Mouse (Mus musculus): ENCODE measurements at regions not wholly inside any gene's neighbourhood (a gene's known extent, or its start where the extent isn't known, plus 50 kb on each side); places are given as distances from the start of the nearest gene placed in this dataset.

- TF ChIP-seq CTCF (IDR thresholded peaks at IDR 0.05; ENCODE audit: borderline replicate concordance, insufficient read depth, low read length) (no peak), POLR2A (IDR thresholded peaks at IDR 0.05; ENCODE audit: low read depth, low read length) (peak; percentile 35; the same call in 1 of the 2 replicates)
- Histone ChIP-seq H3K27ac (ENCODE audit: insufficient read depth, low read length) (peak overlapping the region; percentile 92), H3K4me3 (ENCODE audit: insufficient read depth, low read length) (no peak overlapping the region), H3K4me1 (ENCODE audit: control insufficient read depth, insufficient read depth, low read length) (peaks cover 11% of the 10 kb centered on the region)
Measured at GRCm38 (mm10) chr17:84003489-84004234, 155.9 kb upstream of the Haao start.

GRCm38 (mm10) chr17:84002939-84003338 is 155.2 kb upstream of the Haao start:
- TF ChIP-seq CTCF (IDR thresholded peaks at IDR 0.05; ENCODE audit: borderline replicate concordance, insufficient read depth, low read length) = no peak
- no peak for TF ChIP-seq POLR2A (IDR thresholded peaks at IDR 0.05; ENCODE audit: low read depth, low read length)
- Histone ChIP-seq H3K4me3 (ENCODE audit: insufficient read depth, low read length) (no peak overlapping the region), H3K4me1 (ENCODE audit: control insufficient read depth, insufficient read depth, low read length) (peaks cover 11% of the 10 kb centered on the region), H3K27ac (ENCODE audit: insufficient read depth, low read length) (peak overlapping the region; percentile 92)

- no peak for TF ChIP-seq POLR2A (IDR thresholded peaks at IDR 0.05; ENCODE audit: low read depth, low read length)
- no peak for TF ChIP-seq CTCF (IDR thresholded peaks at IDR 0.05; ENCODE audit: borderline replicate concordance, insufficient read depth, low read length)
- peak overlapping the region; percentile 92 for H3K27ac ChIP-seq (ENCODE audit: insufficient read depth, low read length)
- no peak overlapping the region for H3K4me3 ChIP-seq (ENCODE audit: insufficient read depth, low read length)
- peaks cover 11% of the 10 kb centered on the region for H3K4me1 ChIP-seq (ENCODE audit: control insufficient read depth, insufficient read depth, low read length)
Measured at GRCm38 (mm10) chr17:84002327-84002726, 154.6 kb upstream of the Haao start.

- Histone ChIP-seq H3K27ac (ENCODE audit: insufficient read depth, low read length) (no peak overlapping the region), H3K4me3 (ENCODE audit: insufficient read depth, low read length) (no peak overlapping the region), H3K4me1 (ENCODE audit: control insufficient read depth, insufficient read depth, low read length) (peaks cover 14% of the 10 kb centered on the region)
- no peak for TF ChIP-seq POLR2A (IDR thresholded peaks at IDR 0.05; ENCODE audit: low read depth, low read length)
Measured at GRCm38 (mm10) chr17:84000115-84000514, 152.4 kb upstream of the Haao start.

GRCm38 (mm10) chr17:83998972-83999545 is 151.3 kb upstream of the Haao start:
- no peak overlapping the region for H3K27ac ChIP-seq (ENCODE audit: insufficient read depth, low read length)

GRCm38 (mm10) chr17:83998341-83998740 is 150.6 kb upstream of the Haao start:
- no peak overlapping the region for H3K27ac ChIP-seq (ENCODE audit: insufficient read depth, low read length)
- H3K4me1 ChIP-seq (ENCODE audit: control insufficient read depth, insufficient read depth, low read length) = peaks cover 5% of the 10 kb centered on the region; the same call in 1 of the 2 replicates
- H3K4me3 ChIP-seq (ENCODE audit: insufficient read depth, low read length) = no peak overlapping the region
- TF ChIP-seq POLR2A (IDR thresholded peaks at IDR 0.05; ENCODE audit: low read depth, low read length) = no peak
- TF ChIP-seq CTCF (IDR thresholded peaks at IDR 0.05; ENCODE audit: borderline replicate concordance, insufficient read depth, low read length) = no peak

More at GRCm38 (mm10) chr17:83998972-83999545, 151.3 kb upstream of the Haao start:
- no peak overlapping the region for H3K4me3 ChIP-seq (ENCODE audit: insufficient read depth, low read length)
- peaks cover 9% of the 10 kb centered on the region for H3K4me1 ChIP-seq (ENCODE audit: control insufficient read depth, insufficient read depth, low read length)
- no peak for TF ChIP-seq POLR2A (IDR thresholded peaks at IDR 0.05; ENCODE audit: low read depth, low read length)
- TF ChIP-seq CTCF (IDR thresholded peaks at IDR 0.05; ENCODE audit: borderline replicate concordance, insufficient read depth, low read length) = no peak

GRCm38 (mm10) chr17:83997778-83998177 is 150.0 kb upstream of the Haao start:
- Histone ChIP-seq H3K4me1 (ENCODE audit: control insufficient read depth, insufficient read depth, low read length) (peaks cover 7% of the 10 kb centered on the region), H3K27ac (ENCODE audit: insufficient read depth, low read length) (no peak overlapping the region), H3K4me3 (ENCODE audit: insufficient read depth, low read length) (no peak overlapping the region)
- peak; percentile 18; the same call in 1 of the 2 replicates for TF ChIP-seq CTCF (IDR thresholded peaks at IDR 0.05; ENCODE audit: borderline replicate concordance, insufficient read depth, low read length)
- TF ChIP-seq POLR2A (IDR thresholded peaks at IDR 0.05; ENCODE audit: low read depth, low read length) = no peak

- TF ChIP-seq CTCF (IDR thresholded peaks at IDR 0.05; ENCODE audit: borderline replicate concordance, insufficient read depth, low read length) (no peak), POLR2A (IDR thresholded peaks at IDR 0.05; ENCODE audit: low read depth, low read length) (no peak)
- H3K4me1 ChIP-seq (ENCODE audit: control insufficient read depth, insufficient read depth, low read length) = peaks cover 44% of the 10 kb centered on the region
- peak overlapping the region; percentile 92 for H3K27ac ChIP-seq (ENCODE audit: insufficient read depth, low read length)
- no peak overlapping the region for H3K4me3 ChIP-seq (ENCODE audit: insufficient read depth, low read length)
Measured at GRCm38 (mm10) chr17:83993028-83993427, 145.3 kb upstream of the Haao start.

- no peak; the same call in 1 of the 2 replicates for TF ChIP-seq POLR2A (IDR thresholded peaks at IDR 0.05; ENCODE audit: low read depth, low read length)
- no peak for TF ChIP-seq CTCF (IDR thresholded peaks at IDR 0.05; ENCODE audit: borderline replicate concordance, insufficient read depth, low read length)
- peak overlapping the region; percentile 96 for H3K27ac ChIP-seq (ENCODE audit: insufficient read depth, low read length)
- H3K4me3 ChIP-seq (ENCODE audit: insufficient read depth, low read length) = no peak overlapping the region
- H3K4me1 ChIP-seq (ENCODE audit: control insufficient read depth, insufficient read depth, low read length) = peaks cover 43% of the 10 kb centered on the region
Measured at GRCm38 (mm10) chr17:83990421-83991365, 142.9 kb upstream of the Haao start.

All from embryonic fibroblast, embryonic 13.5 days (primary cell).